Mouse (Mus musculus): ENCODE measurements around the gene Gm8764.
"Not testable (repeated sequence)": the region's sequence is repeated elsewhere in the genome, so short reads cannot be mapped to it uniquely, and the experiment has no call there.

- not testable (repeated sequence) for TF ChIP-seq CTCF (IDR thresholded peaks at IDR 0.05; ENCODE audit: extremely low read depth, insufficient read depth, insufficient read length, insufficient replicate concordance); POLR2A (IDR thresholded peaks at IDR 0.05; ENCODE audit: low read depth, low read length)
Observed at GRCm38 (mm10) chr10:104151197-104151596, 8.6 kb upstream of the Gm8764 start, which contains the start of gene Gm6763.

Data from spleen, adult 2 months (tissue).